Mouse (Mus musculus) macrophage (primary cell): ENCODE results near the gene Lekr1. TPM values are rescaled to one million over a fixed set of nuclear protein-coding genes. Genes with fewer than 3 reads are reported as not detected.

Experiments
- H3K27ac ChIP-seq: fragments of 350-480 bp; formaldehyde crosslinking; 2 replicates; pipeline ENCODE4 v1.9.0; 2021
- H3K36me3 ChIP-seq: fragments of 350-480 bp; formaldehyde crosslinking; 2 replicates; pipeline ENCODE4 v1.9.0; 2021; ENCODE audit errors: inconsistent target
- H3K4me3 ChIP-seq: fragments of 350-480 bp; formaldehyde crosslinking; 2 replicates; pipeline ENCODE4 v1.9.0; 2021; ENCODE audit errors: inconsistent target
- H3K79me2 ChIP-seq: fragments of 350-480 bp; formaldehyde crosslinking; 2 replicates; pipeline ENCODE4 v1.9.0; 2021; ENCODE audit errors: inconsistent target
- WGBS: methylation state at CpG from one replicate; pipeline ENCODE4 v1.1.7; 2026; ENCODE audit warnings: inconsistent platforms; ENCODE audit not compliant: missing documents; 5-methylcytosine and 5-hydroxymethylcytosine counted together
- polyA plus RNA-seq: library from polyadenylated mRNA; stranded (reverse); fragments of 250-400 nt; gene quantifications from 3 replicates; pipeline ENCODE4 v1.2.4, GENCODE M21; 2018; ENCODE audit warnings: inconsistent platforms

Gene Lekr1
- polyA plus RNA-seq, 1 experiment from 2014 or later, result 2.4 TPM

GRCm38 (mm10) chr3:65663176-65663575 lies 2.9 kb upstream of the Lekr1 start:
- H3K36me3 ChIP-seq, result no peaks in the 10 kb centered on the region
- H3K4me3 ChIP-seq, result no peak overlapping the region
- H3K79me2 ChIP-seq, result no peaks in the 10 kb centered on the region
- H3K27ac ChIP-seq, result no peak overlapping the region
- WGBS, result 48% methylated on average over 11 of the region's 11 CpGs

GRCm38 (mm10) chr3:65670216-65670615 lies 4.2 kb downstream of the Lekr1 start:
- H3K4me3 ChIP-seq, result no peak overlapping the region
- H3K36me3 ChIP-seq, result no peaks in the 10 kb centered on the region
- H3K79me2 ChIP-seq, result no peaks in the 10 kb centered on the region
- 92% methylated on average over 6 of the region's 6 CpGs for WGBS
- H3K27ac ChIP-seq, result no peak overlapping the region

- no peak overlapping the region for H3K27ac ChIP-seq
- no peaks in the 10 kb centered on the region for H3K79me2 ChIP-seq
- WGBS, result 89% methylated on average over 8 of the region's 8 CpGs
- no peak overlapping the region for H3K4me3 ChIP-seq
- no peaks in the 10 kb centered on the region for H3K36me3 ChIP-seq
Measured at GRCm38 (mm10) chr3:65673725-65674124, 7.7 kb downstream of the Lekr1 start.

GRCm38 (mm10) chr3:65680612-65681011 lies 14.6 kb downstream of the Lekr1 start:
- WGBS, result 17% methylated on average over 1 of the region's 1 CpGs
- H3K27ac ChIP-seq, result no peak overlapping the region
- no peak overlapping the region for H3K4me3 ChIP-seq
- H3K36me3 ChIP-seq, result no peaks in the 10 kb centered on the region
- H3K79me2 ChIP-seq, result no peaks in the 10 kb centered on the region

GRCm38 (mm10) chr3:65689705-65690104 lies 23.7 kb downstream of the Lekr1 start:
- Histone ChIP-seq H3K4me3 (no peak overlapping the region), H3K36me3 (no peaks in the 10 kb centered on the region), H3K27ac (no peak overlapping the region), H3K79me2 (no peaks in the 10 kb centered on the region)
- WGBS, result 97% methylated on average over 2 of the region's 2 CpGs

- Histone ChIP-seq H3K4me3 (no peak overlapping the region), H3K36me3 (no peaks in the 10 kb centered on the region), H3K79me2 (no peaks in the 10 kb centered on the region), H3K27ac (no peak overlapping the region)
- WGBS, result 91% methylated on average over 2 of the region's 2 CpGs
Measured at GRCm38 (mm10) chr3:65690850-65691249, 24.8 kb downstream of the Lekr1 start.

GRCm38 (mm10) chr3:65699704-65700103 lies 33.7 kb downstream of the Lekr1 start:
- Histone ChIP-seq H3K27ac (no peak overlapping the region), H3K4me3 (no peak overlapping the region), H3K79me2 (no peaks in the 10 kb centered on the region), H3K36me3 (no peaks in the 10 kb centered on the region)
- 90% methylated on average over 1 of the region's 1 CpGs for WGBS

- 42% methylated on average over 3 of the region's 3 CpGs for WGBS
- Histone ChIP-seq H3K79me2 (no peaks in the 10 kb centered on the region), H3K36me3 (no peaks in the 10 kb centered on the region), H3K27ac (no peak overlapping the region), H3K4me3 (no peak overlapping the region)
Measured at GRCm38 (mm10) chr3:65714372-65714771, 48.3 kb downstream of the Lekr1 start.

GRCm38 (mm10) chr3:65717406-65717805 lies 51.4 kb downstream of the Lekr1 start:
- Histone ChIP-seq H3K27ac (no peak overlapping the region), H3K79me2 (no peaks in the 10 kb centered on the region), H3K36me3 (no peaks in the 10 kb centered on the region), H3K4me3 (no peak overlapping the region)
- WGBS, result 100% methylated on average over 2 of the region's 2 CpGs

- Histone ChIP-seq H3K36me3 (no peaks in the 10 kb centered on the region), H3K79me2 (no peaks in the 10 kb centered on the region), H3K27ac (no peak overlapping the region), H3K4me3 (no peak overlapping the region)
- WGBS, result 92% methylated on average over 4 of the region's 4 CpGs
Measured at GRCm38 (mm10) chr3:65722897-65723296, 56.9 kb downstream of the Lekr1 start.

- H3K4me3 ChIP-seq, result no peak overlapping the region
- H3K36me3 ChIP-seq, result no peaks in the 10 kb centered on the region
- WGBS, result 93% methylated on average over 4 of the region's 4 CpGs
- no peak overlapping the region for H3K27ac ChIP-seq
- no peaks in the 10 kb centered on the region for H3K79me2 ChIP-seq
Measured at GRCm38 (mm10) chr3:65723664-65724063, 57.6 kb downstream of the Lekr1 start.

- 91% methylated on average over 4 of the region's 4 CpGs for WGBS
- H3K79me2 ChIP-seq, result no peaks in the 10 kb centered on the region
- no peak overlapping the region for H3K4me3 ChIP-seq
- H3K36me3 ChIP-seq, result no peaks in the 10 kb centered on the region
- no peak overlapping the region for H3K27ac ChIP-seq
Measured at GRCm38 (mm10) chr3:65737816-65738215, 71.8 kb downstream of the Lekr1 start.

GRCm38 (mm10) chr3:65744936-65745335 lies 78.9 kb downstream of the Lekr1 start:
- WGBS, result 100% methylated on average over 4 of the region's 4 CpGs
- no peak overlapping the region for H3K27ac ChIP-seq
- H3K4me3 ChIP-seq, result no peak overlapping the region
- no peaks in the 10 kb centered on the region for H3K36me3 ChIP-seq
- H3K79me2 ChIP-seq, result no peaks in the 10 kb centered on the region

GRCm38 (mm10) chr3:65764511-65765508 lies 98.8 kb downstream of the Lekr1 start:
- H3K79me2 ChIP-seq, result no peaks in the 10 kb centered on the region
- WGBS, result 81% methylated on average over 19 of the region's 20 CpGs
- H3K27ac ChIP-seq, result no peak overlapping the region

GRCm38 (mm10) chr3:65766387-65766786 lies 100.4 kb downstream of the Lekr1 start:
- no peak overlapping the region for H3K4me3 ChIP-seq
- H3K27ac ChIP-seq, result no peak overlapping the region
- no peaks in the 10 kb centered on the region for H3K36me3 ChIP-seq
- H3K79me2 ChIP-seq, result no peaks in the 10 kb centered on the region

More at GRCm38 (mm10) chr3:65764511-65765508, 98.8 kb downstream of the Lekr1 start:
- H3K4me3 ChIP-seq, result no peak overlapping the region
- no peaks in the 10 kb centered on the region for H3K36me3 ChIP-seq
